Mouse (Mus musculus) CH12.LX (cell line): ENCODE data around the gene Pde6d. TPM values are rescaled to one million over a fixed set of nuclear protein-coding genes. Genes with fewer than 3 reads are reported as not detected.

ENCODE experiments used
- DNase-seq: peaks from one replicate; pipeline ENCODE4 v3.0.0-alpha.2; 2013; ENCODE audit errors: extremely low read depth
- H3K27ac ChIP-seq: 2 replicates; pipeline ENCODE4 v1.5.1; 2012; ENCODE audit warnings: low read depth, mild to moderate bottlenecking, control low read depth, moderate library complexity; ENCODE audit not compliant: insufficient read depth
- H3K27me3 ChIP-seq: replicated peaks from 2 replicates; pipeline ENCODE3; 2012; ENCODE audit warnings: inconsistent platforms
- H3K36me3 ChIP-seq, 2 experiments: replicated peaks in 1 of 2; 2 replicates each; pipeline versions ENCODE3 to v1.6.1; 2012; ENCODE audit warnings: inconsistent platforms in 1 of 2, low read length in 1 of 2, mild to moderate bottlenecking in 1 of 2, mixed read lengths in 1 of 2, moderate library complexity in 1 of 2; ENCODE audit not compliant: control insufficient read depth in 1 of 2, insufficient read depth in 1 of 2
- H3K4me1 ChIP-seq, 2 experiments: 2 replicates each; pipeline ENCODE4 v1.6.1; 2012; ENCODE audit warnings: inconsistent platforms in 1 of 2, moderate library complexity in 1 of 2; ENCODE audit not compliant: insufficient read depth in 2 of 2, control insufficient read depth in 1 of 2
- H3K4me2 ChIP-seq: 2 replicates; pipeline ENCODE4 v1.6.1; 2012; ENCODE audit warnings: low read depth, mild to moderate bottlenecking, control low read depth; ENCODE audit not compliant: poor library complexity, insufficient read depth, severe bottlenecking
- H3K4me3 ChIP-seq, 3 experiments: fragments of 150-350 bp in 1 of 3; sonication (generic) in 1 of 3; replicated peaks in 1 of 3; 2 replicates each; pipeline versions ENCODE3 to v1.5.1; 2011 to 2012; ENCODE audit warnings: low read depth in 2 of 3, low read length in 2 of 3, mild to moderate bottlenecking in 2 of 3, moderate library complexity in 2 of 3, control low read depth in 1 of 3, improper control_type of control experiment in 1 of 3, inconsistent platforms in 1 of 3, mixed read lengths in 1 of 3; ENCODE audit not compliant: poor library complexity in 1 of 3
- H3K79me2 ChIP-seq: replicated peaks from 2 replicates; pipeline ENCODE4 v1.6.1; 2012; ENCODE audit warnings: mild to moderate bottlenecking, moderate library complexity; ENCODE audit not compliant: control insufficient read depth, poor library complexity, insufficient read depth, severe bottlenecking; ENCODE audit errors: extremely low read depth
- H3K9ac ChIP-seq: 2 replicates; pipeline ENCODE4 v1.6.1; 2012; ENCODE audit warnings: low read depth, mild to moderate bottlenecking, control low read depth, moderate library complexity; ENCODE audit not compliant: insufficient read depth
- H3K9me3 ChIP-seq: replicated peaks from 2 replicates; pipeline ENCODE3; 2012; ENCODE audit warnings: low read length, inconsistent platforms, mixed read lengths
- BHLHE40 ChIP-seq: IDR thresholded peaks from 2 replicates; pipeline ENCODE4 v1.6.1; 2011; ENCODE audit warnings: mild to moderate bottlenecking, low read depth, low read length, improper control_type of control experiment
- CTCF ChIP-seq, 2 experiments: IDR thresholded peaks in 1 of 2; conservative IDR thresholded peaks in 1 of 2; 2 replicates each; pipeline ENCODE4 v1.5.1; 2011 to 2012; ENCODE audit warnings: low read depth in 2 of 2, low read length in 2 of 2, improper control_type of control experiment in 1 of 2, inconsistent platforms in 1 of 2, mild to moderate bottlenecking in 1 of 2, moderate library complexity in 1 of 2
- E2F4 ChIP-seq: IDR thresholded peaks from 2 replicates; pipeline ENCODE4 v1.6.1; 2011; ENCODE audit warnings: low read depth, low read length, improper control_type of control experiment; ENCODE audit not compliant: insufficient replicate concordance
- ELF1 ChIP-seq: IDR thresholded peaks from 2 replicates; pipeline ENCODE4 v1.6.1; 2014; ENCODE audit warnings: low read depth, mild to moderate bottlenecking, inconsistent platforms, low read length, improper control_type of control experiment
- HCFC1 ChIP-seq: IDR thresholded peaks from 2 replicates; pipeline ENCODE4 v1.6.1; 2012; ENCODE audit warnings: low read depth, mild to moderate bottlenecking, inconsistent platforms, low read length, improper control_type of control experiment
- KAT2A ChIP-seq: IDR thresholded peaks from 2 replicates; pipeline ENCODE4 v1.6.1; 2012; ENCODE audit warnings: low read length, improper control_type of control experiment, inconsistent platforms; ENCODE audit not compliant: insufficient replicate concordance
- MAFK ChIP-seq: IDR thresholded peaks from 2 replicates; pipeline ENCODE4 v1.6.1; 2011; ENCODE audit warnings: low read length, improper control_type of control experiment; ENCODE audit not compliant: insufficient replicate concordance
- POLR2A ChIP-seq: IDR thresholded peaks from 2 replicates; pipeline ENCODE4 v1.6.1; 2011; ENCODE audit warnings: low read depth, mild to moderate bottlenecking, improper control_type of control experiment, low read length
- RAD21 ChIP-seq: IDR thresholded peaks from 2 replicates; pipeline ENCODE4 v1.6.1; 2011; ENCODE audit warnings: low read depth, mild to moderate bottlenecking, low read length, improper control_type of control experiment, moderate library complexity
- RCOR1 ChIP-seq: conservative IDR thresholded peaks from 2 replicates; pipeline ENCODE4 v1.6.1; 2012; ENCODE audit warnings: low read depth, mild to moderate bottlenecking, inconsistent platforms, low read length, improper control_type of control experiment
- SIN3A ChIP-seq: IDR thresholded peaks from 2 replicates; pipeline ENCODE4 v1.6.1; 2012; ENCODE audit warnings: low read length, improper control_type of control experiment, inconsistent platforms
- TCF12 ChIP-seq: IDR thresholded peaks from 2 replicates; pipeline ENCODE4 v1.6.1; 2014; ENCODE audit warnings: low read depth, mild to moderate bottlenecking, inconsistent platforms, low read length, improper control_type of control experiment
- UBTF ChIP-seq: IDR thresholded peaks from 2 replicates; pipeline ENCODE4 v1.6.1; 2012; ENCODE audit warnings: low read depth, mild to moderate bottlenecking, inconsistent platforms, low read length, improper control_type of control experiment, moderate library complexity
- USF1 ChIP-seq: IDR thresholded peaks from 2 replicates; pipeline ENCODE4 v1.6.1; 2014; ENCODE audit warnings: low read depth, mild to moderate bottlenecking, inconsistent platforms, low read length, improper control_type of control experiment
- ZNF384 ChIP-seq: IDR thresholded peaks from 2 replicates; pipeline ENCODE4 v1.6.1; 2012; ENCODE audit warnings: low read depth, low read length, improper control_type of control experiment, inconsistent platforms
- dilution Hi-C: fragments of 300-500 bp; cut with MboI; formaldehyde crosslinking; loops from 2 replicates; pipeline ENCODE4 v1.14.3; 2020; ENCODE audit warnings: low sequenced_read_pairs; ENCODE audit not compliant: extremely low pct_unique_long_range_greater_than_20kb, extremely low pct_ligation_motif_present
- in situ Hi-C: fragments of 300-500 bp; cut with MboI; formaldehyde crosslinking; loops from 3 replicates; pipeline ENCODE4 v1.14.3; 2019; ENCODE audit warnings: low sequenced_read_pairs, low pct_ligation_motif_present, low pct_unique_long_range_greater_than_20kb, mixed read lengths
- polyA plus RNA-seq: library from polyadenylated mRNA; unstranded; fragments of >175 nt; gene quantifications from 2 replicates; pipeline ENCODE4 v1.2.1, GENCODE M21; 2012; ENCODE audit warnings: low read depth; ENCODE audit not compliant: insufficient read length
- total RNA-seq, 2 experiments: library from RNA; depleted of rRNA; stranded (reverse); fragments of 300-350 nt in 1 of 2; fragments of >200 nt in 1 of 2; gene quantifications; 2 replicates each; pipeline ENCODE4 v1.2.3; 2012 to 2014

The Pde6d gene
- total and polyA plus RNA-seq, 3 experiments: 7.1 to 23.2 (median 20.8) TPM

GRCm38 (mm10) chr1:86600117-86600516, 17.7 kb upstream of the Pde6d start:
- in situ Hi-C loops: no loop called here
- no peak overlapping the region for H3K4me3 ChIP-seq
- no peak overlapping the region for H3K4me2 ChIP-seq
- H3K9ac ChIP-seq: no peak overlapping the region
- H3K27ac ChIP-seq: no peak overlapping the region
- no peaks in the 10 kb centered on the region for H3K9me3 ChIP-seq
- H3K36me3 ChIP-seq: peaks cover 67 to 92% of the 10 kb centered on the region in 2 experiments
- no peaks in the 10 kb centered on the region; the same call in 1 of the 2 replicates for H3K79me2 ChIP-seq
- H3K4me1 ChIP-seq: peaks cover 0 to 2% of the 10 kb centered on the region in 2 experiments; a peak in 2 of 4 replicates
- no peaks in the 10 kb centered on the region for H3K27me3 ChIP-seq
- no peak for DNase-seq
- dilution Hi-C loops: no loop called here
- TF ChIP-seq MAFK: no peak
- no peak for TF ChIP-seq ZNF384
- no peak for TF ChIP-seq RCOR1
- no peak for TF ChIP-seq SIN3A
- TF ChIP-seq ELF1: no peak
- TF ChIP-seq CTCF (conservative IDR thresholded peaks at IDR 0.05 in 1 of 2, IDR thresholded peaks at IDR 0.05 in 1 of 2; ENCODE audit: low read depth in 2 of 2, low read length in 2 of 2): no peak
- no peak for TF ChIP-seq RAD21
- no peak for TF ChIP-seq HCFC1
- no peak for TF ChIP-seq KAT2A
- TF ChIP-seq E2F4: no peak
- TF ChIP-seq BHLHE40: no peak
- no peak for TF ChIP-seq USF1
- TF ChIP-seq POLR2A: no peak
- TF ChIP-seq TCF12: no peak
- TF ChIP-seq UBTF: no peak

GRCm38 (mm10) chr1:86598516-86598915, 16.1 kb upstream of the Pde6d start:
- in situ Hi-C loops: no loop called here
- Histone ChIP-seq H3K36me3 (peaks cover 63 to 90% of the 10 kb centered on the region in 2 experiments), H3K27ac (no peak overlapping the region), H3K4me1 (peaks cover 2 to 15% of the 10 kb centered on the region in 2 experiments), H3K4me3 (no peak overlapping the region), H3K9me3 (no peaks in the 10 kb centered on the region), H3K4me2 (no peak overlapping the region), H3K79me2 (no peaks in the 10 kb centered on the region; the same call in 1 of the 2 replicates), H3K27me3 (no peaks in the 10 kb centered on the region), H3K9ac (no peak overlapping the region)
- no peak for TF ChIP-seq POLR2A
- TF ChIP-seq BHLHE40: no peak
- TF ChIP-seq CTCF (conservative IDR thresholded peaks at IDR 0.05 in 1 of 2, IDR thresholded peaks at IDR 0.05 in 1 of 2; ENCODE audit: low read depth in 2 of 2, low read length in 2 of 2): peak in 1 of 2 experiments; percentile 66; a peak in 3 of 4 replicates
- TF ChIP-seq RAD21: peak; percentile 29
- peak; percentile 35 for DNase-seq
- dilution Hi-C loops: no loop called here
